Mouse (Mus musculus): ENCODE measurements around the gene Mpdz.

The Mpdz gene

DNA sequence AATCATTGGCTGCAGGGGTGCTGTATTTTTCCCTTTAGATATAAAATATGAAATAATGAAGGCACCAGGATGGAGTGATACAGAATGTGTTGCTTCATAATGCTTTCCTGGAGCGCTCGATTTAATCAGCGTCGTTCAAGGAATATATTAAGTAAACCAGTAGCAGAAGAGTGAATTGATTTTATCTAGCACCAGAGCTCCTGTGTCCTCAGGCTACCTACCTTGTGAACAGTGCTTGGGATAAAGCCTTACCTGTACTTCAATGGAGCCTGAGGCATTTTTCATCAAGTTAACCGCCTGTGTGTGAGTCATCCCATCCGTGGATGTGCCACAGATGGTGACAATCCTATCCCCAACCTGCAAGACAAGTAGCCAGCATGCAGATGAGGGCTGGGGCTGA is 159.5 kb downstream of the Mpdz start:
- CTCF ChIA-PET = no interaction called here

- CTCF ChIA-PET = no interaction called here
Measured at GRCm38 (mm10) chr4:81280098-81280497, 162.5 kb downstream of the Mpdz start.

GRCm38 (mm10) chr4:81279451-81279850 is 163.2 kb downstream of the Mpdz start:
- CTCF ChIA-PET = no interaction called here

DNA sequence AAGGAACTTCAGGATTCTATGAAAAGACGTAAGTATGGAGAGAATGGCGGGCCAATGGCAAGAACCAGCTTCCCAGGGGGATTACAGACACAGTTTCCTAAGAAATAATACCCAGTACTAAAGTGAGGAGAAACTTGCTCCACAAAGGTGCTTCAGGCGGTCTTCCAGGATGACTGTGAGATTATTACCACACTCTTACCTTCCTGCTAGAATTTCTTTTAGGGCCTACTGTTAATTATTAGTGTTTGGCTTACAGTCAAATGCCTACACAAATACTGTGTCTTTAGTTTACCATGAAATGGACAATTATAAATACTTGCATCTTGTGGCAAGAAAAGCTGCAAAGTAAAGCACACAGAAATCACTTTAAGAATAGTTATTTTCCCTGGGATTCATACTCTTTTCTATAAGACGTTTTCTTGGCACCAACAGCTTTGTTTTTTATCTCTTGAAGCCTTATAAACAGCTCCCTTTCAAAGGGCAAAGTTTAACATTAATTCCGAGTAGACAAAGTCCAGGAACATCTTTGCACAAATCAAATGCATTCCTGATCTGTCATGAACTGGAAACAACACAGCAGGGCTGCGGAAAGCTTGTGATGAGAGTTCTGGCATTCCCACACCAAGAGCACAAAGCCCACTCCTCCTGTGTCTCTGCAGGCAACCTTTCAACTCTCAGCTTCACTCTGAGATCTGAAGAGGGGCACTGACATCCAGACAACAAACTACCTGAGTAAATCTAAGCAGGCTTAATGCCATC is 166.5 kb downstream of the Mpdz start:
- CTCF ChIA-PET = no interaction called here

DNA sequence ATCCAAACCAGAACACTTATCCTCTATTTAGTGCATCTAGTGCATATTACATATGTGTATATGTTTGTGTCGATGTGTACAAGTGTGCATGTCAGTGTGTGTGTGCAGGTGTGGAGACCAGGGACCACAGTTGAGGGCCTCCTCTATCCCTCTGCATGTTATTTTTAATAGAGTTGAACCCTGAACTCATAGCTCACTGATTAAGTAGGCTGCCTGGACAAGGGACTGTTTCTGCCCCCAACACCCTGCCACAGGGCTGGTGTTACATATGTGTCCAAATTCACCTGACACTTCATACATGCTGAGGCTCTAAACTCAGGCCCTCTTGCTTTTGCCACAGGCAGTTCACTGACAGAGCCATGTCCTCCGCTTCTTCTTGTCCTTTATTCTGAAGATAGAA is 169.5 kb downstream of the Mpdz start:
- CTCF ChIA-PET = no interaction called here

- CTCF ChIA-PET = no interaction called here
Measured at GRCm38 (mm10) chr4:81252859-81253780, 189.5 kb downstream of the Mpdz start.

GRCm38 (mm10) chr4:81252334-81252733 is 190.3 kb downstream of the Mpdz start:
- CTCF ChIA-PET = no interaction called here

DNA sequence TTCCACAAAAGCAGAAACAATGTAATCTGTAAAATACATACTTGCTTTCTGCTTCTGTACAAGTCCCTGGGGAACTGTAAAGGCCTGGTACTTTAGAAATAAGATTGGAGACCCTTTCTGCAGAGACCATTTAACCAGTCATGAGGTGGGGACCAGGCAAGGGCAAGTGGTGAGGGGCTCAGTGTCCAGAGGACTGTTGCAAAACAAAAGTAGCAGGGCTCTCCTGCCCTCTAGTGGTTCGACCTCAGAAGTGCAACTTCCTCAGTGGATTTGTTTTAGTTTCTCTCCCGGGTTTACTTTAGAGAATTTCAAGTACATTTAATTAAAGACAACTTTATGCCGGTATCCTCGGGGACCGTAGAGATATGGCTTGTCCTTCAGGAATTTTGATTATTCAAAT is 190.7 kb downstream of the Mpdz start:
- CTCF ChIA-PET = no interaction called here

GRCm38 (mm10) chr4:81249245-81249644 is 193.4 kb downstream of the Mpdz start:
- CTCF ChIA-PET = no interaction called here

GRCm38 (mm10) chr4:81236227-81236626 is 206.4 kb downstream of the Mpdz start:
- CTCF ChIA-PET = no interaction called here

Measured in spleen, embryonic (tissue).